Mouse (Mus musculus) c-Kit-positive CD71-negative TER-119-negative erythroid progenitor cells, embryonic 14.5 days (primary cell): ENCODE results near the gene Prpf19.

Source experiments
- DNase-seq: peaks from one replicate; pipeline ENCODE4 v3.0.0-alpha.2; 2013; ENCODE audit warnings: low read depth

Gene Prpf19

DNA sequence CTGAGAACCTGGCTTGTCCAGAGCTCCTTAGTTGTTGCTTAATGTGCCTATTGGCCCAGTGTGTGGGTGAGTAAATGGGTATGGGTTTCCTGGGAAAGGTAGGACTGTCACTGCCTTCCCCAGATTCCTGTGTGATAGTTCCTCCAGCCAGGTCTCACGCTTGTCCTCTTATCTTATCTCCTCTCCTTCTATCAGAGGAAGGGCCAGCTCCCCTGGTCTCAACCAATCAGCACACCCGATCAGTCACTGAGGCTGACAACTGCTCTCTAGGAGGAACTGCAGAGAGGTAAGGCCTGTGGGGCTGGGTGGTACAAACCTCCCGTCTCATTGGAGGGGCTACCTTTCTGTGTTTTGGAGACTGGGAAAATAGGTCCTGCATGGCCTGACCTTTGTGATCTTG, 43.7 kb downstream of the Prpf19 start:
- no peak for DNase-seq

DNA sequence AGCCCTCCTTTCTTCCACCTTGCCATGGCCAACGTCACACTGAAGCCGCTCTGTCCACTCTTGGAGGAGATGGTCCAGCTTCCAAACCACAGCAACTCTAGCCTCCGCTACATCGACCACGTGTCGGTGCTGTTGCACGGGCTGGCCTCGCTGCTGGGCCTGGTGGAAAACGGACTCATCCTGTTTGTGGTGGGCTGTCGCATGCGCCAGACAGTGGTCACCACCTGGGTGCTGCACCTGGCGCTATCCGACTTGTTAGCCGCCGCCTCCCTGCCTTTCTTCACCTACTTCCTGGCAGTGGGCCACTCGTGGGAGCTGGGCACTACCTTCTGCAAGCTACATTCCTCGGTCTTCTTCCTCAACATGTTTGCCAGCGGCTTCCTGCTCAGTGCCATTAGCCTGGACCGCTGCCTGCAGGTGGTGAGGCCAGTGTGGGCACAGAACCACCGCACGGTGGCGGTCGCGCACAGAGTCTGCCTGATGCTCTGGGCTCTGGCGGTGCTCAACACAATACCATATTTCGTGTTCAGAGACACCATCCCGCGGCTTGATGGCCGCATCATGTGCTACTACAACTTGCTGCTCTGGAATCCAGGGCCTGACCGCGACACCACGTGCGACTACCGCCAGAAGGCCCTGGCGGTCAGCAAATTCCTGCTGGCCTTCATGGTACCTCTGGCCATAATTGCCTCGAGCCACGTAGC, 45.2 kb downstream of the Prpf19 start:
- peak; percentile 58 for DNase-seq

DNA sequence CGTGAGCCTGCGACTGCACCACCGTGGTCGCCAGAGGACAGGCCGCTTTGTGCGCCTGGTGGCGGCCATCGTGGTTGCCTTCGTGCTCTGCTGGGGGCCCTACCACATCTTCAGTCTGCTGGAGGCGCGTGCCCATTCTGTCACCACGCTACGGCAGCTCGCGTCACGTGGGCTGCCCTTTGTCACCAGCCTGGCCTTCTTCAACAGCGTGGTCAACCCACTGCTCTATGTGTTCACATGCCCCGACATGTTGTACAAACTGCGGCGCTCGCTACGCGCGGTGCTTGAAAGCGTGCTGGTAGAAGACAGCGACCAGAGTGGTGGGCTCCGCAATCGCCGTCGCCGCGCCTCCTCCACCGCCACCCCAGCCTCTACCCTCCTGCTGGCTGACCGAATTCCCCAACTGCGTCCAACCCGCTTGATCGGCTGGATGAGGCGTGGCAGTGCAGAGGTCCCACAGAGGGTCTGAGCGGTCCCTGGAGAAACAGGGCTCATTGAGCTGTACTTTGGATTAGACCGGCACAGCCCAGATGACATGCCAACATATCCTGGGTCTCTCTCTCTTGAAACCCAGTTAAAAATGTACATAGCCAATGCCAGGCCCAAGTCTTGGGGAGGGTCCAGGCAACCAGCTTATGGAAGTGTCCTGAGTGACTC, 45.9 kb downstream of the Prpf19 start:
- no peak for DNase-seq

DNA sequence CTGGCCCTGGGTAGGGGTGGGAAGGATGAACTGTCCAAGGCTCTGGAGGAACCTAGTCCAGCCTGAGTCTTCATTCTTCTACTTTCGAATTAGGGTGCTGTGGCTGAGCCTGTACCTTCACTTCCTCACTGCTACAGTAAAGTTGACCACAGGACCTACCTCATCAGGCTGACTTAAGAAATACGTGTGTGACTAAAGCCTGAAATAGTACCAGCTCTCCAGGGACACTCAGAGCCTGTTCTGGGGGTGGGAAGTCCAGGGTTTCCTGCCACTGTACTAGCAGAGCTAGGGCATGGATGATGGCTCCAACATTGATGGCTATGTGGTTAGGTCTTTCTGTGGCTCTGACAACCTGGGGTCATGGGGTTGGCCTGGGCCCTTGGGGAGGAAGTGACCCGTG, 48.9 kb downstream of the Prpf19 start:
- no peak for DNase-seq

DNA sequence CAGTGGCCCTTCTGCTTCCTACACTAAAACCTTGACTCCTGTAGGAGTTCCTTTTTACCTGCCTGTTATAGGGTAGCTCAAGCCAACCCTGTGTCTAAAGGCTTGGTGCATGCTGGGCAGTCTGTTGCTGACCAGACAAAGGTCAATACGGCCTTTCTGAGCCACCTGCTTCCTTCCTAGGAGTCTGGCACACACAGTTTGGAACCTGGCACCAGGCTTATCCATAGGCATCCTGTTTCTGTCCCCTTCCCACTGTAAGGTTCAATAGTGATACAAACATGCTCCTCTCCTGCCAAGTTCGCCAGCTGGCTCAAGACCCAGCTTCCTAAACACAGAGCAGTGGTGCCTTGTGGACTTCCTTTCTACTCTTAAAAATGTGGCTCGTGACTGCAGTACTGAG, 51.5 kb downstream of the Prpf19 start:
- no peak for DNase-seq

DNA sequence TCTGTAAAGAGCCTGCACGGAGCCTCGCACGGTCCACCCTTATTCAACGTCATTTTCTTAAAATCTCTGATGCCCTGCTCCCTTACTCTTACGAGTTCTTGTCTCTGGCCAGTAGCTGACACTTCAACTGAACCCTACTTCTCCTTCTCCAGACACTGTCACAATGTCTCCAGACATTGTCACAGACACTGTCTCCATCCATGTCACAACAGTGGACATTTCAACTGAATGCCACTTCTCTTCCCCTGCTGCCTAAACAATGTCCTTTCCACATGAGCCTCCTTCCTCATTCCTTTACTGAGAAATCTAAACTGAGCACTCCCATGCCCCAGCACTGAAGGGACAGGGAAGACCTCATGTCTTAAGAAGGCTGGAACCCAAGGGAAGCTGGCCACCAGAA, 52.2 kb downstream of the Prpf19 start:
- no peak for DNase-seq

DNA sequence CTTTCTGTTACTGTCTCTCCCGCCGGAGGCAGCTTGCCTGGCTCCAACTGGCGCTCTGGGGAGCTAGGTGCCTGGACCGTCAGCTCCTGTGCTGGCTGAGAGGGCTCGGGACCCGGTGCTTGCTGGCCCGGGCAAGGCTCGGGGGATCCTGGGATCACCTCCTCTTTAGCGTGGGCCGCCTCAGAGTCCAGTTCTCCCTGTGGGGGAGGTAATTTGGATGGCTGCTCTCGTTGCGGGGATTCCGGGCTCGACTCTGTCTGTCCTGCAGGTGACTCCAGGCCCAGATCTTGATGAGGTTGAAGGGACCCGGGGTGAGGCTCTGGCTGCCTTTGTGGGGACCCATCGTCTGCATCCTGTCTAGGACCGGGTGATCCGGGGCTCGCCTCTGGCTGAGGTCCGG, 53.4 kb downstream of the Prpf19 start:
- DNase-seq: no peak

DNA sequence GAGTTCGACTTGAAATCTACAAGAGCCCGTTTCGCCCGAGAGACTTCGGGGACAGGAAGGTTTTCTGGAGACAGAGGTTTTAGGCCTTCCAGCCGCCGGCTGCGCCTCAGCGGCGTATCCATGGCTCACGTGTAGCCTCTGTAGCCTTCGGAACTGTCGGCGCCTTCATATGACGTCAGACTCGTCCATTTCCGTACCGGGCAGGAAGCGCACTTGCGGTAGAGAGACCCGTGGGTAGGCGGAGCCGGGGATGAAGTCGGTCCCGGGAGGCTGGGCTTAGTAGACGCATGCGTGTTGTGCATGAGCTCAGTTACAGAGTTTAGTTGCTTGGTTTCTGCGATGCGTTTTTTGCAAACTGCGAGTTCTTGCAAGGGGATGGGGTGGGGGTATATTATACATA, 54.1 kb downstream of the Prpf19 start, which contains the start of gene Ccdc86:
TSS of gene Ccdc86 (minus strand) at position 155 of the 400 bp plus-strand sequence.
- peak; percentile 97 for DNase-seq

DNA sequence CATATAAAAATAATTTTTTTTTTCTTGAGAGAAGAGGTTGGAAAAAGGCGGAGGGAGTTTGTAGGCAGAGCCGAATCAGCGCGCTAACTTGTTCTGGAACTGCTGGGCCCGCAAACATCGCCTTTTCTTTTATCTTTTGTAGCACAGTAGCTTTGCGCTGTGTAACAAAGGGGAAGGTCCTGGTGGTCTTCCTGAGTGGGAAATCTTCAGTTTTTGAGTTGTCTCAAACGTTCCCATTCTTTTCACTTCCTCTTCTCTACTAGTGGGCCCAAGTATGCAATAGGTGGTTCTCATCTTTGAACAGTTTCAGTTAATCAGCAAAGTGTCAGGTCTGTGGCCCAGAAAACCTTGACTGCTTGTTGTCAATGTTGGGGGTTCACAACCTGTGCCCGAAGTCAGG, 54.5 kb downstream of the Prpf19 start:
- no peak for DNase-seq

DNA sequence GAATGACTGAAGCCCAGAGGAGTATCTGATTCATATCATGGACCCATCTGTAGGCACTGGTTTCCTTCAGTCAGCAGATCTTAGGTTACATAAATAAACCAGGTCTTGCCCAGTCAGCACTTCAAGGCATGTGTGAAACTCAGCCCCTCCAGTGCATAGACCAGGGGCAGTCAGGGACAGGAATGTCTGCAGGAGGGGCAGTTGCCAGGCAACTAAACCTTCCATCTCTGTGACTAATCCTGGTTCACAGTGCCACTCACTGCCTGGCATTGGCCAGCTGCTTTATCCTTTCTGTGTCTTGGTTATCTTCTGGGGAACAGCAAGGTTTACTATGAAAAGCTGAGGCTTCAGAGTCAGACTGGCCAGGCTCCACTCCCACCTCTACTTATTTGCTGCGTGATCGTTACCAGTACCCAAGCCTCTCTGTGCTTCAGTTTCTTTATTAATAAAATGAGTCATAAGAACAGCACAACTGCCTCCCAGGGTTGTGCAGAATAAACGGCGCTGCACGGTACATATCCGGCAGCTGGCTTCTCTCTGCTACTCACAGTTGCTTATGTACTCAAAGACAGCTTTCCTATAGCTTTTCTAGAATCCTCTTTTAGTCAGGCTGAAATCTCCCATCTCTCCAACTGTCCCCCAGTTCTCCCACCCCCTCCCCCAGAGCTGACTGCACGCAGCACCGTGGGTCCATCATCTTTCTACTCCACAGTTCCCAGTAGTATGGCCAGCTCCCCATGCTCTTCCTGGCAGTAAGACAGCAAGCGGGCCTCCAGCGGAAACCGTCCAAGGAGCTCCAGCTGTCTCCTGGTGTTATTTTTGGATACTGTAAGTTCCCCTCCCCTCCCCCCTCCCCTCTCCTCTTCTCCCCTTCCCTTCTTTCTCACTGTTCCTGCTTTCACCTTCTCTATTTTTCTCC, 57.2 kb downstream of the Prpf19 start:
- no peak for DNase-seq
